In genomic region chr12:16380346-16380745, GRCm38 (mm10) we compare ENCODE assay signal across 18 mouse cellular contexts.
DNase-seq lines count a peak whose midpoint lies in the region; ATAC-seq and TF ChIP-seq lines count a peak whose summit lies in the region.
"Had no signal": no experiment of that assay in that cellular context is flagged by ENCODE, and none has a peak within 500 bp of the region (broad histone marks: within the 10 kb centered on the region; RNA-seq: fewer than 3 reads in every experiment).

No protein-coding gene starts in this region.

- H3K9ac ChIP-seq in intestine, postnatal 0 days (ENCODE audit: low read depth, low read length) = no peak overlapping the region
- H3K9ac ChIP-seq: forebrain, postnatal 0 days; limb, embryonic 15.5 days; liver, postnatal 0 days had no signal

- TF ChIP-seq CTCF in intestine, postnatal 0 days (IDR thresholded peaks at IDR 0.05; ENCODE audit: low read depth) = no peak

- ATAC-seq in intestine, postnatal 0 days = no peak
- ATAC-seq: forebrain, postnatal 0 days; liver, postnatal 0 days had no signal

- DNase-seq in gastrocnemius, adult 18-20 months (ENCODE audit: low spot score) = peak; percentile 34
- DNase-seq in gastrocnemius, postnatal 4 days (ENCODE audit: low spot score in 2 of 2) = no peak
- DNase-seq in lung, postnatal 10 days = peak; percentile 32
- no peak for DNase-seq in lung, postnatal 4 days
- peak; percentile 13 for DNase-seq in adipocyte (ENCODE audit: low spot score)
- DNase-seq in lung, postnatal 25 days (ENCODE audit: low spot score) = peak; percentile 3
- no peak for DNase-seq in frontal cortex, postnatal 36 days (ENCODE audit: low spot score in 2 of 2)
- DNase-seq: adrenal gland, postnatal 10 days; cerebellum, adult 8-10 months; embryo, embryonic 11 days; forebrain, postnatal 0 days; liver, postnatal 0 days; retina, postnatal 1 day; thymus, postnatal 36 days had no signal

- no peaks in the 10 kb centered on the region for H3K36me3 ChIP-seq in intestine, postnatal 0 days (ENCODE audit: control insufficient read depth, insufficient read depth)
- H3K36me3 ChIP-seq: hindbrain, embryonic 10.5 days; limb, embryonic 15.5 days had no signal

- no peaks in the 10 kb centered on the region for H3K4me1 ChIP-seq in intestine, postnatal 0 days (replicated peaks; ENCODE audit: control insufficient read depth, insufficient read depth, low read length)
- H3K4me1 ChIP-seq: hindbrain, embryonic 10.5 days had no signal

- H3K27ac ChIP-seq in intestine, postnatal 0 days (ENCODE audit: low read depth, low read length) = no peak overlapping the region
- H3K27ac ChIP-seq: hindbrain, embryonic 10.5 days; left cerebral cortex, adult 2 months; limb, embryonic 15.5 days had no signal

- WGBS in intestine, postnatal 0 days = 60% methylated on average over 2 of the region's 2 CpGs

- H3K4me2 ChIP-seq in intestine, postnatal 0 days (replicated peaks; ENCODE audit: low read depth) = no peak overlapping the region
- H3K4me2 ChIP-seq: limb, embryonic 15.5 days had no signal

- no peak overlapping the region for H3K4me3 ChIP-seq in intestine, postnatal 0 days (ENCODE audit: low read depth, low read length)
- H3K4me3 ChIP-seq: hindbrain, embryonic 10.5 days; left cerebral cortex, adult 2 months; limb, embryonic 15.5 days had no signal

- no peaks in the 10 kb centered on the region for H3K27me3 ChIP-seq in intestine, postnatal 0 days (replicated peaks; ENCODE audit: control insufficient read depth, insufficient read depth, low read length)
- H3K27me3 ChIP-seq: limb, embryonic 15.5 days had no signal

- no peaks in the 10 kb centered on the region for H3K9me3 ChIP-seq in intestine, postnatal 0 days (ENCODE audit: control insufficient read depth)
- H3K9me3 ChIP-seq: hindbrain, embryonic 10.5 days; limb, embryonic 15.5 days had no signal

Comparison
In these comparisons a context has a peak if more than half of its experiments do, and no peak if none do; other contexts are left out.
1. DNase-seq: peak in gastrocnemius, adult 18-20 months (single experiment), lung, postnatal 10 days (single experiment), adipocyte (single experiment) and lung, postnatal 25 days (single experiment); none in gastrocnemius, postnatal 4 days (0 of 2), lung, postnatal 4 days (0 of 2) and frontal cortex, postnatal 36 days (0 of 2).